Mouse (Mus musculus) midbrain, embryonic 13.5 days (tissue): ENCODE measurements around the gene Rbm48. TPM values are rescaled to one million over a fixed set of nuclear protein-coding genes. Genes with fewer than 3 reads are reported as not detected.
"Not testable (repeated sequence)": the region's sequence is repeated elsewhere in the genome, so short reads cannot be mapped to it uniquely, and the experiment has no call there.

Source experiments
- ATAC-seq: fragments of 200-750 bp; cut with Nextera tagmentation; 2 replicates; pipeline ENCODE4 v1.8.0; 2017; ENCODE audit warnings: mild to moderate bottlenecking, moderate TSS enrichment, moderate library complexity
- H3K27ac ChIP-seq: fragments of 300-500 bp; sonication (generic); 2 replicates; pipeline ENCODE4 v1.5.1; 2015; ENCODE audit warnings: inconsistent platforms, mild to moderate bottlenecking, moderate library complexity
- H3K27me3 ChIP-seq: fragments of 300-500 bp; sonication (generic); 2 replicates; pipeline ENCODE4 v1.6.1; 2015; ENCODE audit warnings: mild to moderate bottlenecking, inconsistent platforms
- H3K36me3 ChIP-seq: fragments of 300-500 bp; sonication (generic); 2 replicates; pipeline ENCODE4 v1.6.1; 2015; ENCODE audit warnings: mild to moderate bottlenecking, inconsistent platforms
- H3K4me1 ChIP-seq: fragments of 300-500 bp; sonication (generic); replicated peaks from 2 replicates; pipeline ENCODE4 v1.6.1; 2015; ENCODE audit warnings: inconsistent platforms
- H3K4me2 ChIP-seq: fragments of 300-500 bp; sonication (generic); replicated peaks from 2 replicates; pipeline ENCODE4 v1.6.1; 2015; ENCODE audit warnings: moderate library complexity, mild to moderate bottlenecking, inconsistent platforms
- H3K4me3 ChIP-seq: fragments of 300-500 bp; sonication (generic); replicated peaks from 2 replicates; pipeline ENCODE4 v1.5.1; 2015; ENCODE audit warnings: mild to moderate bottlenecking, inconsistent platforms
- H3K9ac ChIP-seq: fragments of 300-500 bp; sonication (generic); replicated peaks from 2 replicates; pipeline ENCODE4 v1.6.1; 2015; ENCODE audit warnings: mild to moderate bottlenecking, inconsistent platforms
- H3K9me3 ChIP-seq: fragments of 300-500 bp; sonication (generic); 2 replicates; pipeline ENCODE4 v1.6.1; 2016; ENCODE audit warnings: mild to moderate bottlenecking, inconsistent platforms
- WGBS: fragments of 180-500 bp; shearing (Covaris S2); methylation state at CpG from one replicate; pipeline ENCODE4 v1.1.7; 2015; 5-methylcytosine and 5-hydroxymethylcytosine counted together
- polyA plus RNA-seq: library from polyadenylated mRNA; unstranded; fragments of >200 nt; fragmentation: Nextera tagmentation; extraction: Ambion mirVana; gene quantifications from 2 replicates; pipeline ENCODE4 v1.2.1, GENCODE M21; 2015

Gene Rbm48
- polyA plus RNA-seq: 15.6 and 18.6 TPM in 2 replicates

- Histone ChIP-seq H3K9me3 (no peaks in the 10 kb centered on the region), H3K4me1 (peaks cover 29% of the 10 kb centered on the region), H3K4me3 (peak within 1 kb of the TSS; percentile 74), H3K27me3 (no peaks in the 10 kb centered on the region), H3K36me3 (peaks cover 5% of the 10 kb centered on the region; the same call in 1 of the 2 replicates), H3K9ac (peak within 1 kb of the TSS; percentile 75), H3K27ac (peak within 1 kb of the TSS; percentile 67), H3K4me2 (peak within 1 kb of the TSS; percentile 82)
- peak; percentile 85 for ATAC-seq
- under 1% methylated on average over 30 of the region's 31 CpGs for WGBS
Observed at GRCm38 (mm10) chr5:3596399-3596766, at the start of gene Rbm48. Gene Rbm48, minus strand, starts transcription at chr5:3596585.

DNA sequence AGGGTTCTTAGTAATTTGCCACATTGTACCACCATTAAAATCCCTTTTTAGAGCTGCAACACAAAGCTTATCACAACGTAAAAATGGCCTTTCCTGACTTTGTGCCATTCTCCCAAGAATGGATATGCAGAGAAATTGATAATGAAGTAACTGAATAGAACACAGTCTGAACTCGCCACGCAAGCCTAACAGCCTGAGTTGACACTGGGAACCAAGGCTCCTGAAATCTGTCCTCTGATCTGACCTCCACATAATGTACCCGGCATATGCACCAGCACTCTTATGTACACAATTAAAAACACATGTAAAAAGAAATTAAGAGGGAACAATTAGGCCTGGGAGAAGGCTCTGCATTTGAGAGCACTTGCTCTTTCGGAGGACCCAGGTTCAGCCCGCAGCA, 48.9 kb upstream of the Rbm48 start:
- peak overlapping the region; percentile 41; the same call in 1 of the 2 replicates for H3K9ac ChIP-seq
- 0 out of 2 replicates have a peak overlapping the region, but pooled peaks have one; percentile 5 for H3K4me2 ChIP-seq
- no peak overlapping the region for H3K27ac ChIP-seq
- peaks cover 16% of the 10 kb centered on the region for H3K4me1 ChIP-seq
- H3K4me3 ChIP-seq: 0 out of 2 replicates have a peak overlapping the region, but pooled peaks have one; percentile 1
- peaks cover 36% of the 10 kb centered on the region for H3K36me3 ChIP-seq
- ATAC-seq: no peak
- H3K27me3 ChIP-seq: no peaks in the 10 kb centered on the region
- H3K9me3 ChIP-seq: no peaks in the 10 kb centered on the region
- 86% methylated on average over 6 of the region's 6 CpGs for WGBS

DNA sequence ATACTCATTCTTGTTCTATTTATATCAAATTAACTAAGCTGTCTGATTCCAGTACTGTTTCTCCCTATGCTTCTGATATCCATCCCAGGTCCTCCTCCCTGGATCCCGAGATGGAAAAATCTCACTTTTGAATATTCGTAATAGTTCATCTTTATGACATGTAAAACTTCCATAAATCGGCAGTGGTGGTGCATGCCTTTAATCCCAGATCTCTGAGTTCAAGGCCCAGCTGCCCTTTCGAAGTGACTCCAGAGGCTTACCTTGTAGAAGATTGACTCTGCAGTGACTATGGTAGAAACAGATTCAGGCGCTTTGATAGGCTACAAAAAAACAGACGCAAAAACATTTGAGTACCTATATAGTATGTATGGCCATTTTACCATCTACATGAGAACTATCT, 48.2 kb upstream of the Rbm48 start:
- Histone ChIP-seq H3K4me1 (peaks cover 16% of the 10 kb centered on the region), H3K9me3 (no peaks in the 10 kb centered on the region), H3K4me2 (no peak overlapping the region), H3K27me3 (no peaks in the 10 kb centered on the region), H3K9ac (no peak overlapping the region), H3K36me3 (peaks cover 40% of the 10 kb centered on the region), H3K27ac (no peak overlapping the region), H3K4me3 (no peak overlapping the region)
- 96% methylated on average over 6 of the region's 6 CpGs for WGBS
- no peak for ATAC-seq

DNA sequence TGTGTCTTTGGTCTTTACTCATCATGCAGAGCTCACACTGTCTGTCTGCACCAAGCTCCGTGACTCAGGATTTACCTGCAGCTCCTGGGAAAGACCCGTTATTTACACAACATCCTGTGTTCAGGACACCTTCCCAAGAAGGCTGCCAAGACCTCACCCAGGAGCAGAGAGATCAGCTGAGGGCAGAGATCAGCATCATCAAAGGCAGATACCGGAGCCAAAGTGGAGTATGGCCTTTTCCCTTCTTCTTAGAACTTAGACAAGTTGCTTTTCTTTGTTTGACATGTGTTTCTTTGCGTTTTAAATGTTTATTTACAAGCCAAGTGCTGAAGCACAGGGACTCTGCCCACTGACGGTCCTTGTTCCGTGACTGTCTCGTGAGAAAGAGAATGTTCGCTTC, 38.9 kb upstream of the Rbm48 start:
- WGBS: 91% methylated on average over 8 of the region's 8 CpGs
- Histone ChIP-seq H3K4me1 (no peaks in the 10 kb centered on the region), H3K4me3 (no peak overlapping the region), H3K9me3 (no peaks in the 10 kb centered on the region), H3K36me3 (peaks cover 45% of the 10 kb centered on the region), H3K9ac (no peak overlapping the region), H3K27ac (no peak overlapping the region), H3K4me2 (no peak overlapping the region), H3K27me3 (no peaks in the 10 kb centered on the region)
- ATAC-seq: no peak

DNA sequence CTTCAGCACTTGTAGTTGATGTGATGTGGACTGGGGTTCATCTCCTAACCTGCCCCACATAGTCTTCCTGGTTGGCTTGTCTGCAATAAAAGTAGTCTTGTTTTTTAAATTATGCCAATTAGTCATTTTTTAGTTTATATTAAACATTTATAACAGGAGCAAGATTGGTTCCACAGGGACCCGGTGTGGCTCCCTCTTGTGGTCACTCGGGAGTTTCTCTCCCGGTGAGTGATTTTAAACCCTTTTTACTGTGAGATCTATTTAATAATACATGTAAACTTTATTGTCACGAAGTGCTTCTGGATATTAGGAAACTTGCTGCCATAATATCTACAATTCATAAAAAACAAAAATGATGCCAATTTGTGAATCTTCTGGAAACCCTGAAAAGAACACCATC, 37.6 kb upstream of the Rbm48 start:
- no peak for ATAC-seq
- no peaks in the 10 kb centered on the region for H3K27me3 ChIP-seq
- H3K36me3 ChIP-seq: peaks cover 49% of the 10 kb centered on the region
- H3K4me1 ChIP-seq: no peaks in the 10 kb centered on the region
- no peak overlapping the region for H3K4me3 ChIP-seq
- no peak overlapping the region for H3K27ac ChIP-seq
- no peak overlapping the region for H3K9ac ChIP-seq
- WGBS: 75% methylated on average over 4 of the region's 4 CpGs
- no peak overlapping the region for H3K4me2 ChIP-seq
- no peaks in the 10 kb centered on the region for H3K9me3 ChIP-seq

DNA sequence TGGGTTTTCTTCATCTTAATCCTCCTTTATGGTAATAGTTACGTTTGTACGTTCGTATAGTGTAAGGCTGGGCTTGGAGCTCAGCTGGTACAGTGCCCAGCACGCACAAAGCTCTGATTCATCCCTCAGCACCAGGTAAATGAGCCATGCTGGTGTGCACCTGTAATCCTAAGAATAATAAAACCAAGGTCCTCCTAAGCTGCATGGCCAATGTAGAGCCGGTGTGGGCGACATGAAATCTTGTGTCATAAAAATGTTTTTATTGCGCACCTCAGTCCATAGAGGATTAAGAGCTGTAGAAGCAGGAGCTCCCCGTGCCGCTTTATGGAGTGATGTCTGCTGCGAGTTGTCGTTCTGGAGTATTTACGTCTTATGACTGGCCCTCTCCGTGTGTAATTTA, 36.9 kb upstream of the Rbm48 start:
- Histone ChIP-seq H3K27me3 (no peaks in the 10 kb centered on the region), H3K4me2 (no peak overlapping the region), H3K4me3 (no peak overlapping the region), H3K4me1 (no peaks in the 10 kb centered on the region), H3K27ac (no peak overlapping the region), H3K9ac (no peak overlapping the region), H3K36me3 (peaks cover 48% of the 10 kb centered on the region), H3K9me3 (no peaks in the 10 kb centered on the region)
- ATAC-seq: no peak
- 95% methylated on average over 13 of the region's 13 CpGs for WGBS

GRCm38 (mm10) chr5:3632285-3632684, 35.9 kb upstream of the Rbm48 start:
- no peak overlapping the region for H3K9ac ChIP-seq
- WGBS: 85% methylated on average over 5 of the region's 5 CpGs
- ATAC-seq: no peak
- peaks cover 48% of the 10 kb centered on the region for H3K36me3 ChIP-seq
- no peaks in the 10 kb centered on the region for H3K27me3 ChIP-seq
- H3K4me1 ChIP-seq: no peaks in the 10 kb centered on the region
- H3K4me2 ChIP-seq: no peak overlapping the region
- no peaks in the 10 kb centered on the region for H3K9me3 ChIP-seq
- no peak overlapping the region for H3K4me3 ChIP-seq
- H3K27ac ChIP-seq: no peak overlapping the region

DNA sequence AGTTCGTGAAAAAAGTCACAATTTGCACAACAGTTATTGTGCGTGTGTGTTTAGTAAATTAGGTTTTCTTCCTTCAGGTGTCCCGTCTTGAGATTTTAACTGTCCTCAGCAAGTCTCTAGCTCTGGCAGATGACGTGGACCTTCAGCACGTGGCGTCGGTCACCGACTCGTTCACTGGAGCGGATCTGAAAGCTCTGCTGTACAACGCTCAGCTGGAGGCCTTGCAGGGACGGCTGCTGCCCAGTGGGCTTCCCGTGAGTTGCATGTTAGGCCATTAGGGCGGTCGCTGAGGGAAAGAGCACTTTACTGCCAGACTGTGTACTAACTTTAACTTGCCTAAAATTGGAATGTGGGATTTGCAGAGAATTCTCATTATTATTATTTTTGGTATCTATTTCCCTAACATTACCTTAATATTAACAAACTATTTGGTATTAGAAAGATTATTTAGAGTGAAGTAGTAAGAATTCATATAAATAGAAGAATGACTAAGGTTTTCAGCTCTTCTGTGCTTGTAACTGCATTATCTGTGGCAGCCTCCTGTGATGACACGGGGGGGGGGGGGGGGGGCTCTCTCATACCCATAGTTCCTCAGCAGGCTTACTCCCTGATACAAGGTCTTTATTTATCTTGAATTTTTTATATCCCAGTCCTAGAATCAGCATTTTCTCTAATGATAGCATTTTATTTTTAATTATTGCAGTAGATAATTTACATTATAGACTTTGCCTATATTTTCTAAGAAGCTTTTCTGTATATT, 35.3 kb upstream of the Rbm48 start:
- Histone ChIP-seq H3K9ac (no peak overlapping the region), H3K27ac (no peak overlapping the region), H3K4me3 (no peak overlapping the region), H3K4me1 (no peaks in the 10 kb centered on the region), H3K4me2 (no peak overlapping the region), H3K27me3 (no peaks in the 10 kb centered on the region), H3K36me3 (peaks cover 48% of the 10 kb centered on the region), H3K9me3 (no peaks in the 10 kb centered on the region)
- no peak for ATAC-seq
- WGBS: 56% methylated on average over 16 of the region's 16 CpGs

- H3K4me2 ChIP-seq: no peak overlapping the region
- 91% methylated on average over 5 of the region's 5 CpGs for WGBS
Observed at GRCm38 (mm10) chr5:3630055-3630454, 33.7 kb upstream of the Rbm48 start.

DNA sequence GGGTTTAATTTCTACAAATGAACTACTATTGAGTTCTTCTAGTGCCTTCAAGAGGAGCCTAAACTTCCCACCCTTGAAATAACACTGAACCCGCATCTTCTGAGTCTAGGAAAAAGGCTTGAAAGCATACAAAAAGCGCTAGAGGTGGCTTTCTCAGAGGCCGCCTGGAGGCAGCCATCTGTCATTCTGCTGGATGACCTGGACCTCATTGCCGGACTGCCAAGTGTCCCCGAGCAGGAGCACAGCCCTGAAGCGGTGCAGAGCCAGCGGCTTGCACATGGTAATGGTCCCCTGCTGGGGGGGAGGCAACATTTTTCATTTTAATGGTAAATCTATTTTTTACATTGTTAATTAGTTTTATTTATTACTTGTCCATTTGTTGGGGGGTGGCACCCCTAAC, 24.1 kb upstream of the Rbm48 start:
- 90% methylated on average over 7 of the region's 7 CpGs for WGBS
- no peak overlapping the region for H3K27ac ChIP-seq
- H3K9ac ChIP-seq: no peak overlapping the region
- no peak for ATAC-seq
- H3K4me3 ChIP-seq: no peak overlapping the region
- H3K4me2 ChIP-seq: no peak overlapping the region
- peaks cover 66% of the 10 kb centered on the region for H3K36me3 ChIP-seq
- no peaks in the 10 kb centered on the region for H3K27me3 ChIP-seq
- no peaks in the 10 kb centered on the region for H3K4me1 ChIP-seq
- H3K9me3 ChIP-seq: no peaks in the 10 kb centered on the region

More at GRCm38 (mm10) chr5:3630055-3630454, 33.7 kb upstream of the Rbm48 start:
- Histone ChIP-seq H3K9ac (no peak overlapping the region), H3K36me3 (peaks cover 48% of the 10 kb centered on the region), H3K27me3 (no peaks in the 10 kb centered on the region), H3K4me3 (no peak overlapping the region), H3K9me3 (no peaks in the 10 kb centered on the region), H3K27ac (no peak overlapping the region), H3K4me1 (no peaks in the 10 kb centered on the region)
- ATAC-seq: no peak

DNA sequence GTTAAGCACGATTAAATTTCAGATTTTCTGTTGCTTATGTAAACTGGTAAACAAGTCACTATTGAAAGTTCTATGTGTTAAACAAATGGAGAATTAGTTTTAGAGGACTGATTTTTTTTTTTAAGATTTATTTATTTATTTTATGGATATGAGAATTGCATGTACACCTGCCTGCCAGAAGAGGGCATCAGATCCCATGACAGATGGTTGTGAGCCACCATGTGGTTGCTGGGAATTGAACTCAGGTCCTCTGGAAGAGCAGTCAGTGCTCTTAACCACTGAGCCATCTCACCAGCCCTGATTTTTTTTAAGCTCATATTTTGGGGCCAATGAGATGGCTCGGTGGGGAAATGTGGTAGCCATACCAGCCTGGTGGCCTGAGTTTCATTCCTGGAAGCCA, 15.4 kb upstream of the Rbm48 start:
- not testable (repeated sequence) for H3K4me3 ChIP-seq, H3K4me1 ChIP-seq, H3K27ac ChIP-seq, H3K27me3 ChIP-seq, H3K9ac ChIP-seq, H3K9me3 ChIP-seq, H3K4me2 ChIP-seq, ATAC-seq
- H3K36me3 ChIP-seq: peaks cover 59% of the 10 kb centered on the region
- 98% methylated on average over 2 of the region's 2 CpGs for WGBS

- Histone ChIP-seq H3K9me3 (no peaks in the 10 kb centered on the region), H3K27ac (no peak overlapping the region), H3K4me1 (no peaks in the 10 kb centered on the region), H3K9ac (no peak overlapping the region), H3K4me3 (no peak overlapping the region), H3K36me3 (peaks cover 60% of the 10 kb centered on the region), H3K4me2 (no peak overlapping the region), H3K27me3 (no peaks in the 10 kb centered on the region)
- 98% methylated on average over 7 of the region's 7 CpGs for WGBS
- no peak for ATAC-seq
Observed at GRCm38 (mm10) chr5:3609241-3609640, 12.9 kb upstream of the Rbm48 start.

DNA sequence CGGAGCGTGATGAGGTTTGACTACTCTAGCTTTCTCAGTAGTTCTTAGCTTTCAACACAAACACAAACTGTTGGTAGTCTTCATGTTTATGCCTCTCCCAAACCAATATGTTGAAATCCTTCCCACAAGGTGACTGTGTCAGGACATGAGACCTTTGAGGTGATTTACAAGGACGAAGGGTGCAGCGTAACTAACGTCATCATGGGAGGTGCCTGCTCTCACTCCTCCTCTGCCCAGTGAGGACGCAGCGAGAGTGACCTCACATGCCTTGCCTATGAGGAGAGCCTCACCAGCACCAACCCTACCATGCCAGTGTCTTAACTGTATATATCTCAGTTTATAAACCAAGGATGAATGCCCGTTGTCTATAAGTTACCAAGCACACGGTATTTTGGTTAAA, 10.7 kb upstream of the Rbm48 start:
- Histone ChIP-seq H3K27ac (no peak overlapping the region), H3K9ac (no peak overlapping the region), H3K4me3 (no peak overlapping the region), H3K4me1 (no peaks in the 10 kb centered on the region), H3K4me2 (no peak overlapping the region), H3K27me3 (no peaks in the 10 kb centered on the region), H3K9me3 (no peaks in the 10 kb centered on the region), H3K36me3 (peaks cover 56% of the 10 kb centered on the region)
- 94% methylated on average over 9 of the region's 9 CpGs for WGBS
- no peak for ATAC-seq
